Mouse (Mus musculus): ENCODE measurements around the gene Nlrp4e. TPM values are rescaled to one million over a fixed set of nuclear protein-coding genes. Genes with fewer than 3 reads are reported as not detected.
"Not testable (repeated sequence)": the region's sequence is repeated elsewhere in the genome, so short reads cannot be mapped to it uniquely, and the experiment has no call there.

The Nlrp4e gene
- not detected in 2 replicates for total RNA-seq (2017)

- not testable (repeated sequence) for ATAC-seq (ENCODE audit: extremely low read depth, insufficient number of reproducible peaks, low FRiP score, poor library complexity, severe bottlenecking)
These were observed at the start of gene Nlrp4e for GRCm38 (mm10) chr7:23300892-23301291. Gene Nlrp4e, plus strand, starts transcription at chr7:23301192.

- not testable (repeated sequence) for ATAC-seq (ENCODE audit: extremely low read depth, insufficient number of reproducible peaks, low FRiP score, poor library complexity, severe bottlenecking)
These were observed 49.4 kb upstream of the Nlrp4e start, which contains the start of gene Vmn1r166 for GRCm38 (mm10) chr7:23251582-23251981. Gene Vmn1r166, minus strand, starts transcription at chr7:23251682.

- not testable (repeated sequence) for ATAC-seq (ENCODE audit: extremely low read depth, insufficient number of reproducible peaks, low FRiP score, poor library complexity, severe bottlenecking)
These were observed 22.2 kb upstream of the Nlrp4e start, which contains the start of gene Gm6902 for GRCm38 (mm10) chr7:23278800-23279199. Gene Gm6902, minus strand, starts transcription at chr7:23278900.

GRCm38 (mm10) chr7:23358311-23358710 lies 57.3 kb downstream of the Nlrp4e start:
- ATAC-seq (ENCODE audit: extremely low read depth, insufficient number of reproducible peaks, low FRiP score, poor library complexity, severe bottlenecking): not testable (repeated sequence)

- ATAC-seq (ENCODE audit: extremely low read depth, insufficient number of reproducible peaks, low FRiP score, poor library complexity, severe bottlenecking): no peak
These were observed 84.6 kb downstream of the Nlrp4e start, which contains the start of gene Nlrp5 for GRCm38 (mm10) chr7:23385589-23385988. Gene Nlrp5, plus strand, starts transcription at chr7:23385889.

Other genes starting within 250 kb of the Nlrp4e start
- gene Vmn1r163, start 245.7 kb upstream of the Nlrp4e start, total RNA-seq (2017): not detected in 2 replicates
- gene Gm8720, start 233.7 kb upstream of the Nlrp4e start, total RNA-seq (2017): not detected in 2 replicates
- not detected in 2 replicates for gene Gm10662, start 156.7 kb upstream of the Nlrp4e start, total RNA-seq (2017)
- gene Vmn1r165, start 83.9 kb upstream of the Nlrp4e start, total RNA-seq (2017): not detected in 2 replicates
- not detected in 2 replicates for gene Vmn1r166, start 49.5 kb upstream of the Nlrp4e start, total RNA-seq (2017)
- gene Gm6902, start 22.3 kb upstream of the Nlrp4e start, total RNA-seq (2017): not detected in 2 replicates
- 0.12 TPM in 1 of 2 replicates, not detected in the other for gene Nlrp5, start 84.7 kb downstream of the Nlrp4e start, total RNA-seq (2017)
- not detected in 2 replicates for gene Vmn1r167, start 206.0 kb downstream of the Nlrp4e start, total RNA-seq (2017)
- gene Vmn1r168, start 238.5 kb downstream of the Nlrp4e start, total RNA-seq (2017): not detected in 2 replicates